8 mouse cellular contexts compared by ENCODE assay signal in genomic region chr12:108002436-108003189, GRCm38 (mm10). TPM values are rescaled to one million over a fixed set of nuclear protein-coding genes. Genes with fewer than 3 reads are reported as not detected.
DNase-seq lines count a peak whose midpoint lies in the region; ATAC-seq and TF ChIP-seq lines count a peak whose summit lies in the region.

No protein-coding gene starts in this region.

- H3K4me1 ChIP-seq in megakaryocyte, embryonic 14.5 days, result peaks cover 21% of the 10 kb centered on the region
- peaks cover 42% of the 10 kb centered on the region for H3K4me1 ChIP-seq in limb, embryonic 13.5 days
- H3K4me1 ChIP-seq in small intestine, adult 2 months (ENCODE audit: control insufficient read depth, insufficient read depth, insufficient read length, low read length), result peaks cover 12% of the 10 kb centered on the region

- peak overlapping the region; percentile 80 for H3K4me3 ChIP-seq in megakaryocyte, embryonic 14.5 days (replicated peaks)
- peak overlapping the region; percentile 87 for H3K4me3 ChIP-seq in limb, embryonic 13.5 days
- peak overlapping the region; percentile 96 for H3K4me3 ChIP-seq in small intestine, adult 2 months (ENCODE audit: low read depth, low read length)

- peak overlapping the region; percentile 94 for H3K27ac ChIP-seq in limb, embryonic 13.5 days
- H3K27ac ChIP-seq in small intestine, adult 2 months (ENCODE audit: insufficient read depth, low read depth, low read length), result no peak overlapping the region

- no peak for TF ChIP-seq POLR2A in small intestine, adult 2 months (IDR thresholded peaks at IDR 0.05; ENCODE audit: low read depth, low read length)

- H3K27me3 ChIP-seq in megakaryocyte, embryonic 14.5 days (replicated peaks), result peaks cover 94% of the 10 kb centered on the region
- peaks cover 55% of the 10 kb centered on the region for H3K27me3 ChIP-seq in limb, embryonic 13.5 days
- no peaks in the 10 kb centered on the region; the same call in 1 of the 2 replicates for H3K27me3 ChIP-seq in small intestine, adult 2 months (ENCODE audit: control insufficient read depth, insufficient read depth, low read length)

- no peaks in the 10 kb centered on the region for H3K9me3 ChIP-seq in megakaryocyte, embryonic 14.5 days
- no peaks in the 10 kb centered on the region for H3K9me3 ChIP-seq in limb, embryonic 13.5 days

- intact Hi-C loops in gastrocnemius, postnatal 36 days (cut with DNase I), result no loop called here

- peak overlapping the region; percentile 95 for H3K4me2 ChIP-seq in limb, embryonic 13.5 days (replicated peaks)

- peak overlapping the region; percentile 94 for H3K9ac ChIP-seq in limb, embryonic 13.5 days

- ATAC-seq in megakaryocyte, adult 5-6 weeks (ENCODE audit: poor library complexity, severe bottlenecking), result no peak
- ATAC-seq in limb, embryonic 13.5 days (ENCODE audit: low FRiP score, low read depth), result no peak

- H3K36me3 ChIP-seq in megakaryocyte, embryonic 14.5 days (replicated peaks; ENCODE audit: low read length), result no peaks in the 10 kb centered on the region
- no peaks in the 10 kb centered on the region for H3K36me3 ChIP-seq in limb, embryonic 13.5 days
- no peaks in the 10 kb centered on the region for H3K36me3 ChIP-seq in small intestine, adult 2 months (ENCODE audit: control insufficient read depth, insufficient read depth, low read length)

- WGBS in limb, embryonic 13.5 days, result under 1% methylated on average over 60 of the region's 78 CpGs
- 2% methylated on average over 67 of the region's 78 CpGs for WGBS in small intestine, adult 2 months

- DNase-seq in adrenal gland, adult 2 months, result peak; percentile 15
- no peak for DNase-seq in adrenal gland, adult (ENCODE audit: inconsistent age in 2 of 2, low spot score in 1 of 2)
- DNase-seq in urinary bladder, postnatal 36 days (ENCODE audit: low spot score in 2 of 2), result no peak
- no peak for DNase-seq in gastrocnemius, postnatal 36 days

- TF ChIP-seq CTCF in small intestine, adult 2 months (IDR thresholded peaks at IDR 0.05; ENCODE audit: extremely low read depth, insufficient read length, insufficient replicate concordance, low read depth, low read length), result no peak

RNA-seq across cellular contexts. Expression of gene Bcl11b, which starts 0.8 kb away (rescaled TPM):
- total RNA-seq in adrenal gland, adult 2 months (2021), result under 1 TPM; 0.20 to 0.59 TPM
- polyA plus RNA-seq in adrenal gland, adult 2 months (2012; rRNA removed), result 0.66 and 1.3 TPM in 2 replicates
- 0.07 and 0.66 TPM in 2 replicates for polyA plus RNA-seq in megakaryocyte, embryonic 14.5 days (2012; ENCODE audit: insufficient read depth, low replicate concordance)
- total RNA-seq in megakaryocyte, adult 5-6 weeks (2015), result 0.38 and 0.39 TPM in 2 replicates
- total RNA-seq in megakaryocyte, adult 5-6 weeks (2017), result 0.28 and 0.33 TPM in 2 replicates
- polyA plus RNA-seq in limb, embryonic 13.5 days (2015; fragmentation: Nextera tagmentation; extraction: Ambion mirVana), result 12.6 and 14.1 TPM in 2 replicates
- polyA plus RNA-seq in small intestine, adult 2 months (2012; rRNA removed), result 7.9 and 22.3 TPM in 2 replicates
- total RNA-seq in gastrocnemius, postnatal 36 days (2021), result 1 to 10 TPM in 1 of 2 experiments, not detected in 1; 1.3 TPM
